Mouse (Mus musculus): Measurements from ENCODE around the gene Pdgfb.

DNA sequence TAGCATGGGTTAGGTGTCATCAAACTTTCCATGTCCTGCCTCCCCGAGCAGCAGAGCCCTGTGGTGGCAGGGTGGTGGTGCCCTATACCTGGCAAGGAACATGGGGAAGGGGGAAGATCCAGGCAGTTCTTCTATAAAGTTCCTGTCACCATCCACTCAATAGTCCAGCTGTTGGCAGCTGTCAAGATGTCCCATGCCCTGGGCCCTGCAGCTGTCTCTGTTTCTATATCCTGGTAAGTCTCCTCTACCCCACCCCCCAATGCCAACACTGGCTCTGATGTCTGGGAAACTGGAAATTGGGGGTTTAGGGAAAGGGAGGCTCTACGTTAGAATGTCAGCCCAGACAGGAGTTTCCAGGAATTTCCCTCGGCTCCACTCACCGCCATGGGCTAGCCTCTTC is 20.2 kb downstream of the Pdgfb start:
- TF ChIP-seq CTCF (IDR thresholded peaks at IDR 0.05; ENCODE audit: low read depth) (no peak), EP300 (IDR thresholded peaks at IDR 0.05; ENCODE audit: low read depth) (no peak)

Data from liver, postnatal 0 days (tissue).